16 mouse cellular contexts compared by ENCODE assay signal in genomic region chr2:150869446-150869845, GRCm38 (mm10). TPM values are rescaled to one million over a fixed set of nuclear protein-coding genes. Genes with fewer than 3 reads are reported as not detected.
A peak's percentile ranks its signal among the peaks of the same experiment; 100 is the strongest.
DNase-seq lines count a peak whose midpoint lies in the region; ATAC-seq and TF ChIP-seq lines count a peak whose summit lies in the region.
"Had no signal": no experiment of that assay in that cellular context is flagged by ENCODE, and none has a peak within 500 bp of the region (broad histone marks: within the 10 kb centered on the region; RNA-seq: fewer than 3 reads in every experiment).

No protein-coding gene starts in this region.

- H3K9me3 ChIP-seq in heart, embryonic 10.5 days: no peaks in the 10 kb centered on the region
- H3K9me3 ChIP-seq: forebrain, embryonic 15.5 days had no signal

- ATAC-seq in monocyte, adult 5-6 weeks (replicated peaks; ENCODE audit: insufficient number of reproducible peaks, low FRiP score, low TSS enrichment, poor library complexity, severe bottlenecking): 0 out of 2 replicates have a peak, but pooled peaks have one; percentile 9
- ATAC-seq: forebrain, embryonic 15.5 days had no signal

- WGBS in heart, embryonic 10.5 days: 86% methylated on average over 1 of the region's 1 CpGs

- H3K27ac ChIP-seq in heart, embryonic 10.5 days: no peak overlapping the region
- peak overlapping the region; percentile 85 for H3K27ac ChIP-seq in bone marrow macrophage, adult 2 months (ENCODE audit: insufficient read depth, low read depth, low read length)
- H3K27ac ChIP-seq: forebrain, embryonic 15.5 days; stomach, postnatal 0 days had no signal

- no peak for TF ChIP-seq CTCF in bone marrow macrophage, adult 2 months (IDR thresholded peaks at IDR 0.05; ENCODE audit: low read depth, low read length)

- no peak for TF ChIP-seq POLR2A in bone marrow macrophage, adult 2 months (IDR thresholded peaks at IDR 0.05; ENCODE audit: borderline replicate concordance, low read depth, low read length)

- H3K4me1 ChIP-seq in heart, embryonic 10.5 days: no peaks in the 10 kb centered on the region
- peaks cover 43% of the 10 kb centered on the region for H3K4me1 ChIP-seq in bone marrow macrophage, adult 2 months (ENCODE audit: control insufficient read depth, insufficient read depth, low read length)
- H3K4me1 ChIP-seq: forebrain, embryonic 15.5 days had no signal

- H3K36me3 ChIP-seq in heart, embryonic 10.5 days: no peaks in the 10 kb centered on the region
- H3K36me3 ChIP-seq: forebrain, embryonic 15.5 days had no signal

- no peak overlapping the region for H3K4me3 ChIP-seq in heart, embryonic 10.5 days
- peak overlapping the region; percentile 18; the same call in 1 of the 2 replicates for H3K4me3 ChIP-seq in bone marrow macrophage, adult 2 months (ENCODE audit: insufficient read depth, low read length)
- H3K4me3 ChIP-seq: forebrain, embryonic 15.5 days had no signal

- H3K27me3 ChIP-seq in heart, embryonic 10.5 days (ENCODE audit: insufficient read depth, poor library complexity, severe bottlenecking): no peaks in the 10 kb centered on the region
- H3K27me3 ChIP-seq: forebrain, embryonic 15.5 days had no signal

- DNase-seq in heart, adult 11 months: peak; percentile 87
- DNase-seq in heart, embryonic 10.5 days (ENCODE audit: low spot score): no peak
- DNase-seq in 416B (ENCODE audit: low read depth) (peak; percentile 65), MN1 (ENCODE audit: low spot score) (no peak)
- no peak for DNase-seq in ovary, postnatal 36 days (ENCODE audit: low spot score)
- no peak for DNase-seq in layer of hippocampus, adult 18-20 months (ENCODE audit: low spot score in 2 of 2)
- DNase-seq: cerebellum, adult 8-10 months; embryo, embryonic 11 days; heart, postnatal 36 days; kidney, postnatal 10 days; lung, postnatal 4 days; right cerebral cortex, postnatal 25 days had no signal

RNA-seq across cellular contexts. Expression of gene Abhd12, which starts 35.1 kb away (rescaled TPM):
- 53.7 and 54.8 TPM in 2 replicates for polyA plus RNA-seq in heart, embryonic 10.5 days (2016; fragmentation: Nextera tagmentation; extraction: Ambion mirVana)
- 405 and 430 TPM in 2 replicates for polyA plus RNA-seq in bone marrow macrophage, adult 2 months (2012; ENCODE audit: insufficient read depth, insufficient read length, missing spikeins)
- total RNA-seq in monocyte, adult 5-6 weeks (2017): 237 to 505 TPM (median 368 TPM) in 3 replicates
- 100 to 1,000 TPM; 324 to 341 TPM for total RNA-seq in layer of hippocampus, adult 18-20 months (2021)

RNA-seq across cellular contexts. Expression of gene Gins1, which starts 35.8 kb away (rescaled TPM):
- polyA plus RNA-seq in heart, embryonic 10.5 days (2016; fragmentation: Nextera tagmentation; extraction: Ambion mirVana): 38.0 and 57.1 TPM in 2 replicates
- polyA plus RNA-seq in bone marrow macrophage, adult 2 months (2012; ENCODE audit: insufficient read depth, insufficient read length, missing spikeins): 13.4 and 16.9 TPM in 2 replicates
- 10.4 to 13.1 TPM (median 13.0 TPM) in 3 replicates for total RNA-seq in monocyte, adult 5-6 weeks (2017)
- 1 to 10 TPM; 1.6 to 2.7 TPM for total RNA-seq in layer of hippocampus, adult 18-20 months (2021)

Comparison
In these comparisons a context has a peak if more than half of its experiments do, and no peak if none do; other contexts are left out.
1. DNase-seq: peak in heart, adult 11 months (single experiment) and 416B (single experiment); none in heart, embryonic 10.5 days (single experiment), MN1 (single experiment), ovary, postnatal 36 days (single experiment) and layer of hippocampus, adult 18-20 months (0 of 2).